Mouse (Mus musculus): ENCODE results near the gene Polm. TPM values are rescaled to one million over a fixed set of nuclear protein-coding genes. Genes with fewer than 3 reads are reported as not detected.

Polm gene
- polyA plus RNA-seq, 1 experiment from 2014 or later, result 7.8 TPM

DNA sequence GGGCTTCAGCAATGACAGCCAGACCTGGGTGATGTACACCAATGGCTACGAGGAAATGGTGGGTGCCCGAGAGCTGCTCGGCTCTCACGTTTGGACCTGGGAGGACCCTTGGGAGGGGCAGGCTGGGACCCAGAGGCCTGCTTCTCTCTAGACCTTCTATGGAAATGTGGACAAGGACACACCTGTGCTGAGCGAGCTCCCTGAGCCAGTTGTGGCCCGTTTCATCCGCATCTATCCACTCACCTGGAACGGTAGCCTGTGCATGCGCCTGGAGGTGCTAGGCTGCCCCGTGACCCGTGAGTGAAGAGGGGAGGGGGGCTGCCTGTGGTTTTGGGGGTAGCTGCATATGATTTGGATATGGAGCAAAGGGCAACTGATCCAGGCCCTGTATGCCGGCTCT is 30.5 kb upstream of the Polm start:
- WGBS, result 91% methylated on average over 12 of the region's 12 CpGs
- H3K9me3 ChIP-seq (replicated peaks), result no peaks in the 10 kb centered on the region
- H3K4me2 ChIP-seq, result no peak overlapping the region
- H3K36me3 ChIP-seq (ENCODE audit: poor library complexity, severe bottlenecking), result peaks cover 47% of the 10 kb centered on the region
- H3K4me3 ChIP-seq, result no peak overlapping the region
- peaks cover 16% of the 10 kb centered on the region for H3K27me3 ChIP-seq
- H3K27ac ChIP-seq, result no peak overlapping the region
- no peak overlapping the region for H3K9ac ChIP-seq
- ATAC-seq, result no peak
- H3K4me1 ChIP-seq, result no peaks in the 10 kb centered on the region

GRCm38 (mm10) chr11:5867196-5867595 is 29.4 kb upstream of the Polm start:
- 88% methylated on average over 2 of the region's 2 CpGs for WGBS
- H3K27ac ChIP-seq, result no peak overlapping the region
- H3K9ac ChIP-seq, result no peak overlapping the region
- H3K9me3 ChIP-seq (replicated peaks), result no peaks in the 10 kb centered on the region
- H3K4me1 ChIP-seq, result peaks cover under 1% of the 10 kb centered on the region; the same call in 1 of the 2 replicates
- no peak overlapping the region for H3K4me3 ChIP-seq
- peaks cover 36% of the 10 kb centered on the region for H3K36me3 ChIP-seq (ENCODE audit: poor library complexity, severe bottlenecking)
- no peak overlapping the region for H3K4me2 ChIP-seq
- H3K27me3 ChIP-seq, result peaks cover 27% of the 10 kb centered on the region
- ATAC-seq, result no peak

DNA sequence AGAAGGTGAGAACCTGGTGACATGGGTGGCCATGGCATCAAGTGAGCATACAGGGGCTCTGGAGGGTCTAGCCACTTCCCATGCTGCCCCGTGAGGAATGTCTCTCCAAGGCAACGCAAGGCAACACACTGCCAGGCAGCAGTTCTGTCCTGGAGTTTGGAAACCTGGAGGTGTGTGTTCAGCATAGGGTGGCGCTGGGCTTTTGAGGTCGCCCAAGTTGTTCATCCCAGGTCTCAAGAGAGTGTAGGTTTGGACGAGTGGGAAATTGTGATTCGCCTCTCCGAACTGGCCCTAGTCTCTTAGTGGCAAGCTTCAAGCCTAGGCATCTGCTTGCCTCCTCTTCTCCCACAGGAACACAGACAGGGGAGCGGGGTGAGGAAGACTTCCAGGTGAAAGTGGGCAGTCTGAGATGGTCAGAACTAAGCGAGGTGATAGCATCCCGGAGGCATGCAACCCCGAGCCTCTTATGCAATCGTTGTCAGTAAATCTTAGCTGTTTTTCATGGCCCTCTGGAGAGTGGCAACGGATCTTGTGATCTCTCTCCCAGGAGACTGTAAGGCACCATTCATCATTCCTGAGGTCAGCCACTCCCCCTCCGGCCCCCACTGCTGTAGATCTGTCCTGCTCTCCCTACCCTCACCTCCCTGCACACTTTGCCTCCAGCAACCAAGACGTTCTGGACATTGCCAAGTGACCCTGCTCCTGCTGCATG is 24.7 kb upstream of the Polm start:
- Histone ChIP-seq H3K4me2 (peak overlapping the region; percentile 61), H3K27ac (no peak overlapping the region), H3K9ac (no peak overlapping the region), H3K9me3 (replicated peaks) (no peaks in the 10 kb centered on the region), H3K27me3 (peaks cover 55% of the 10 kb centered on the region), H3K36me3 (ENCODE audit: poor library complexity, severe bottlenecking) (no peaks in the 10 kb centered on the region), H3K4me1 (peaks cover 16% of the 10 kb centered on the region), H3K4me3 (peak overlapping the region; percentile 37)
- ATAC-seq, result no peak
- 36% methylated on average over 15 of the region's 15 CpGs for WGBS

GRCm38 (mm10) chr11:5861678-5862393 is 24.0 kb upstream of the Polm start, which contains the start of gene Aebp1:
Gene Aebp1, plus strand, starts transcription at chr11:5861947.
- H3K4me1 ChIP-seq, result peaks cover 16% of the 10 kb centered on the region
- H3K9ac ChIP-seq, result peak within 1 kb of the TSS; percentile 46
- peak within 1 kb of the TSS; percentile 61 for H3K4me2 ChIP-seq
- H3K27me3 ChIP-seq, result peaks cover 55% of the 10 kb centered on the region
- ATAC-seq, result peak; percentile 21; the same call in 1 of the 2 replicates
- no peaks in the 10 kb centered on the region for H3K36me3 ChIP-seq (ENCODE audit: poor library complexity, severe bottlenecking)
- H3K27ac ChIP-seq, result no peak within 1 kb of the TSS
- no peaks in the 10 kb centered on the region for H3K9me3 ChIP-seq (replicated peaks)
- peak within 1 kb of the TSS; percentile 37 for H3K4me3 ChIP-seq
- WGBS, result 4% methylated on average over 59 of the region's 59 CpGs

GRCm38 (mm10) chr11:5860639-5861038 is 22.8 kb upstream of the Polm start:
- 66% methylated on average over 6 of the region's 6 CpGs for WGBS
- H3K27me3 ChIP-seq, result peaks cover 55% of the 10 kb centered on the region
- H3K4me3 ChIP-seq, result no peak overlapping the region
- peaks cover 16% of the 10 kb centered on the region for H3K4me1 ChIP-seq
- no peak for ATAC-seq
- no peak overlapping the region for H3K27ac ChIP-seq
- no peaks in the 10 kb centered on the region for H3K9me3 ChIP-seq (replicated peaks)
- no peak overlapping the region for H3K4me2 ChIP-seq
- no peak overlapping the region for H3K9ac ChIP-seq
- no peaks in the 10 kb centered on the region for H3K36me3 ChIP-seq (ENCODE audit: poor library complexity, severe bottlenecking)

- peaks cover 55% of the 10 kb centered on the region for H3K27me3 ChIP-seq
- 84% methylated on average over 13 of the region's 13 CpGs for WGBS
- H3K9me3 ChIP-seq (replicated peaks), result no peaks in the 10 kb centered on the region
- no peak overlapping the region for H3K27ac ChIP-seq
- no peak for ATAC-seq
- H3K4me3 ChIP-seq, result no peak overlapping the region
- H3K4me2 ChIP-seq, result no peak overlapping the region
- peaks cover 16% of the 10 kb centered on the region for H3K4me1 ChIP-seq
- H3K36me3 ChIP-seq (ENCODE audit: poor library complexity, severe bottlenecking), result no peaks in the 10 kb centered on the region
- H3K9ac ChIP-seq, result no peak overlapping the region
Measured at GRCm38 (mm10) chr11:5859883-5860550, 22.2 kb upstream of the Polm start.

GRCm38 (mm10) chr11:5858723-5859122 is 20.9 kb upstream of the Polm start:
- H3K4me1 ChIP-seq, result peaks cover 16% of the 10 kb centered on the region
- no peak overlapping the region for H3K27ac ChIP-seq
- H3K9ac ChIP-seq, result no peak overlapping the region
- peaks cover 43% of the 10 kb centered on the region for H3K27me3 ChIP-seq
- ATAC-seq, result no peak
- H3K9me3 ChIP-seq (replicated peaks), result no peaks in the 10 kb centered on the region
- no peak overlapping the region for H3K4me2 ChIP-seq
- H3K36me3 ChIP-seq (ENCODE audit: poor library complexity, severe bottlenecking), result no peaks in the 10 kb centered on the region
- 60% methylated on average over 1 of the region's 1 CpGs for WGBS
- H3K4me3 ChIP-seq, result no peak overlapping the region

GRCm38 (mm10) chr11:5856479-5857130 is 18.8 kb upstream of the Polm start:
- Histone ChIP-seq H3K9ac (no peak overlapping the region), H3K27me3 (peaks cover 22% of the 10 kb centered on the region), H3K4me2 (no peak overlapping the region), H3K27ac (no peak overlapping the region), H3K36me3 (ENCODE audit: poor library complexity, severe bottlenecking) (no peaks in the 10 kb centered on the region), H3K9me3 (replicated peaks) (no peaks in the 10 kb centered on the region), H3K4me1 (peaks cover 10% of the 10 kb centered on the region), H3K4me3 (no peak overlapping the region)
- ATAC-seq, result no peak
- WGBS, result 82% methylated on average over 8 of the region's 8 CpGs

GRCm38 (mm10) chr11:5855902-5856301 is 18.1 kb upstream of the Polm start:
- H3K36me3 ChIP-seq (ENCODE audit: poor library complexity, severe bottlenecking), result no peaks in the 10 kb centered on the region
- WGBS, result 40% methylated on average over 7 of the region's 7 CpGs
- peaks cover 15% of the 10 kb centered on the region for H3K27me3 ChIP-seq
- H3K27ac ChIP-seq, result no peak overlapping the region
- ATAC-seq, result no peak
- H3K9me3 ChIP-seq (replicated peaks), result no peaks in the 10 kb centered on the region
- H3K4me3 ChIP-seq, result no peak overlapping the region
- H3K9ac ChIP-seq, result no peak overlapping the region
- no peak overlapping the region for H3K4me2 ChIP-seq
- 0 out of 2 replicates have a peak, but pooled peaks cover 3% of the 10 kb centered on the region for H3K4me1 ChIP-seq

DNA sequence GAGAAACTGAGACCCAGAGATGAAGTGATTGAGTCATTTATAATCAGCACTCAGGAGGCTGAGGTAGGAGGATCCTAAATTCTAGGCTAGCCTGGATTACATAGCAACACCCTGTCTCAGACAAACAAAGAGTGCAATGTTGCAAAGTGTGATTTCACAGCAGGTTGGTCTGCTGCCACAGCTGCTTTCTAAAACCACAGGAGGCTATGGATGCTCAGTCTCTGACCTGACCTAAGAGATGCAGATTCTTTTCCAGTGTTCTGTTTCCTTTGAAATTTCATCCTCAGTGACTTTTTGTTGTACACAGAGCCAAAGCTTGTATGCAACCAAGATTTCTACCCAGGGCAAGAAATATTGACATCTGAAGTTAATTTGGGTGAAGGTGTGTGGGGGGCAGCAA is 17.7 kb upstream of the Polm start:
- no peak overlapping the region for H3K4me3 ChIP-seq
- no peaks in the 10 kb centered on the region for H3K9me3 ChIP-seq (replicated peaks)
- ATAC-seq, result no peak

GRCm38 (mm10) chr11:5852314-5852713 is 14.5 kb upstream of the Polm start:
- no peak for ATAC-seq
- no peak overlapping the region for H3K27ac ChIP-seq
- peaks cover 14% of the 10 kb centered on the region for H3K4me1 ChIP-seq
- H3K9ac ChIP-seq, result no peak overlapping the region
- H3K4me3 ChIP-seq, result no peak overlapping the region
- H3K4me2 ChIP-seq, result no peak overlapping the region
- H3K9me3 ChIP-seq (replicated peaks), result no peaks in the 10 kb centered on the region
- WGBS, result 50% methylated on average over 1 of the region's 1 CpGs
- H3K36me3 ChIP-seq (ENCODE audit: poor library complexity, severe bottlenecking), result no peaks in the 10 kb centered on the region
- H3K27me3 ChIP-seq, result no peaks in the 10 kb centered on the region

More for the DNA sequence above, 17.7 kb upstream of the Polm start:
- Histone ChIP-seq H3K27ac (no peak overlapping the region), H3K36me3 (ENCODE audit: poor library complexity, severe bottlenecking) (no peaks in the 10 kb centered on the region), H3K9ac (no peak overlapping the region), H3K27me3 (peaks cover 10% of the 10 kb centered on the region), H3K4me1 (no peaks in the 10 kb centered on the region), H3K4me2 (no peak overlapping the region)
